Mouse (Mus musculus) granulocyte monocyte progenitor cell, adult 5-6 weeks (primary cell): ENCODE data around the gene Pdik1l. TPM values are rescaled to one million over a fixed set of nuclear protein-coding genes. Genes with fewer than 3 reads are reported as not detected.
A peak's percentile ranks its signal among the peaks of the same experiment; 100 is the strongest.
"Not testable (repeated sequence)": the region's sequence is repeated elsewhere in the genome, so short reads cannot be mapped to it uniquely, and the experiment has no call there.

Experiments used
- ATAC-seq: replicated peaks from 2 replicates; pipeline ENCODE4 v1.8.0; 2016; ENCODE audit warnings: mild to moderate bottlenecking, moderate TSS enrichment, inconsistent platforms; ENCODE audit not compliant: poor library complexity, severe bottlenecking
- total RNA-seq, 2 experiments: library from RNA; stranded (forward) in 1 of 2; stranded (reverse) in 1 of 2; fragments of 200-712, 200-1000 nt in 1 of 2; fragments of >200 nt in 1 of 2; fragmentation: Nextera tagmentation in 1 of 2; gene quantifications; 2 replicates each; pipeline ENCODE4 v1.2.3; 2014 to 2017

Pdik1l gene
- total RNA-seq, 2 experiments from 2014 or later: 18.5 to 41.7 TPM

DNA sequence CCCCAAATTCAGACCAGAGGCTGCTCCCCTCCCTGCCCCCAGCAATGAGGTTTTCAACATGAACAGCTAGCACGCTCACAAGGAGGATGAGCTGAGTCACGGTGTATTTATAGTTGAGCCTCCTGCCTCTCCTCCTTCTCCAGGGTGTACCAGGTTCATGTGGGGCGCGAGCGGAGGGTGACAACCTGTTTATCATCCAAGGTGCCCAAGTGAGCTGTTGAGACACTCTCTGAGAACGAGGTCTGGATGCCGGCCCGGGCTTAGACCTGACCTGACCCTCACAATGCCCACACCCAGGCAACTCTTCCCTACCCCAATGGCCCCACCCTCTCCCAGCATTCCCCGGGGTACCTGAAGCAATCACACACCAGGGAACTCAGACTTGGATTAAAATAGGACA lies 12.6 kb upstream of the Pdik1l start:
- ATAC-seq: peak; percentile 46

DNA sequence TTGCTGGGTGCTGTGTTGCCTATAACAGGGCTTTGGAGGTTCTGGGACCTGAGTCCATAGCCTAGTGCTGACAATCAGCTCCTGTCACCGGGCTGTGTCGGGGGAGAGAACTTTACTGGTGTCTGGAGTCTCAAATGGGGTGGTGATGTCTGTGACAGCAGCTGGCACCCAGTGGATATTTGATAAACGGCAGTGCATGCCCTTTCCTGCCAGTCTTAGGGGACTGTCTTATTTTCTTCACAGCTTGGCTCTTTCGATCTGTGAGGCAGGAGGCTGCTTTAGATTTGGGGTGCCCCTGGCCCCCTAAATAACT lies 11.8 kb upstream of the Pdik1l start:
- ATAC-seq: no peak

DNA sequence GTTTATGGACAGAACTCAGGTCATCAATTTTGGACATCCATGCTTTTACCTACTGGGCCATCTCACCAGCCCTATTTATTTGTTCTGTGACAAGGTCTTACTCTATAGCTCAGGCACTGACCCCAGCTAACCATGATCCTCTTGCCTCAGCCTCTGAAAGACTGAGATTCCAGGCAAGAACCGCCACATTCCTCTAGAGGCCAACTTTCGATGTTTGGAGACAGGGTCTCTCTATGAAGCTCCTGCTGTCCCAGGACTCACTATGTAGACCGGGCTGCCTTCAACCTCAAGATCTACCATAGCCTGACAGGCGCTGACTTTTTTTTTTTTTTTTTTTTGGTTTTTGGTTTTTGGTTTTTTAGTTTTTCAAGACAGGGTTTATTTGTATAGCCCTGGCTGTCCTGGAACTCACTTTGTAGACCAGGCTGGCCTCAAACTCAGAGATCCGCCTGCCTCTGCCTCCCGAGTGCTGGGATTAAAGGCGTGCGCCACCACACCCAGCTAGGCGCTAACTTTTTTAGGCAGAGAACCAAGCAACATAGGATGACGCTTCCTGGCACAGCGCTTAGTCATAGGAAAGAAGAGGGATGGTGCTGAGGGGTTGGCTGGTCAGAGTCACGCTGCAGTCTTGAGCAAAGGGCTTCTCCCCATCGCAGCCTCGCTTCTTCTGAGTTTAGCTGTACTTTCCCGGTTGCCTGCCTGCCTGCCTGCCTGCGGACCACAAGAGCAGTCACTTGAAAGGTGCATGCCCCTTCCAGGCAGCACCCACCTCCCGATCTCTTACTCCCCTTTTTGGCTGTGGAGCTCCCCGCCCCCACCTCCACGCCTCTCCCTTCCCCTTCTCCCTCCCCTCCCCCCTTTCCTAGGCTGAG lies 11.2 kb upstream of the Pdik1l start:
- no peak for ATAC-seq

DNA sequence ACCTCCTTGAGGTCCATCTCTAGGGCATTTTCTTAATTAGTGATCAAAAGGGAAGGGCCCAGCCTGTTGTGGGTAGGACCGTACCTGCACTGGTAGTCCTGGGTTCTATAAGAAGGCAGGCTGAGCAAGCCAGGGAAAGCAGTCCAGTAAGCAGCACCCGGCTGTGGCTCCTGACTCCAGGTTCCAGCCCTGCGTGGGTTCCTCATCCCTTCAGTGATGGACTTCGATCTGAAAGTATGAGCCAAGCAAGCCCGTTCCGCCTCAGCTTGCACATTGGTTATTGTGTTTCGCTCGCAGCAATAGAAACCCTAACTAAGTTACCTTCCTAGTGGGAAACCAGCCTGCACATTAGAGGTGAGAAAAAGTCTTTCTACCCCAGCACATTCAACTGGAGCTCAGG lies 9.7 kb upstream of the Pdik1l start:
- no peak for ATAC-seq

DNA sequence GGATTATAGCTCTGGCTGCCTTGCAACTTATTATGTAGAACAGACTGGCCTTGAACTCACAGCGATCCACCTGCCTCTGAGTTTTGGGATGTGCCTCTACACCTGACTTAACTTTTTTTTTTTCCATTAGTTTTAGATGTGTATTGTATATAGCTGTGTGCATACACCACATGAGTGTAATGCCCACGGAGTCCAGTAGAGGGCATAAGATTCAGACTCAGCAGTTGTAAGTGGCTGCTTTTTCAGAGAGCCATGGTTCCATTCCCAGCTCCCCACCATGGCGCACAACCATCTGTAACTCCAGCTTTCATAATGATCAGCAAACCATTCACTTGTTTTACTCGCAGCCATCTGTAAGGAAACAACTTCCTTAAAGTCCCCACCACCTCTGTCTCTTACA lies 8.8 kb upstream of the Pdik1l start:
- ATAC-seq: no peak

DNA sequence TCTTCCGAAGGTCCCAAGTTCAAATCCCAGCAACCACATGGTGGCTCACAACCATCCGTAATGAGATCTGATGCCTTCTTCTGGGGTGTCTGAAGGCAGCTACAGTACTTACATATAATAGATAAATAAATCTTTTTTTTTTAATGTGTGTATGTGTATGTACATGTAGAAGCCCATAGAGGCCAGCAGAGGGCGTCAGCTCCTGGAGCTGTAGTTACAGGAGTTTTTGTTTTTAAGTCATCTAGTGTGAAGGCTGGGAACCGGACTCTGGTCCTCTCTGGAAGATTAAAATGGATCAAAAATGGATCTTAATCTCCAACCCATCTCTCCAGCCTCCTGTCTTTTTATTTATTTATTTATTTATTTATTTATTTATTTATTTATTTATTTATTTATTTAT lies 8.4 kb upstream of the Pdik1l start:
- ATAC-seq: not testable (repeated sequence)

DNA sequence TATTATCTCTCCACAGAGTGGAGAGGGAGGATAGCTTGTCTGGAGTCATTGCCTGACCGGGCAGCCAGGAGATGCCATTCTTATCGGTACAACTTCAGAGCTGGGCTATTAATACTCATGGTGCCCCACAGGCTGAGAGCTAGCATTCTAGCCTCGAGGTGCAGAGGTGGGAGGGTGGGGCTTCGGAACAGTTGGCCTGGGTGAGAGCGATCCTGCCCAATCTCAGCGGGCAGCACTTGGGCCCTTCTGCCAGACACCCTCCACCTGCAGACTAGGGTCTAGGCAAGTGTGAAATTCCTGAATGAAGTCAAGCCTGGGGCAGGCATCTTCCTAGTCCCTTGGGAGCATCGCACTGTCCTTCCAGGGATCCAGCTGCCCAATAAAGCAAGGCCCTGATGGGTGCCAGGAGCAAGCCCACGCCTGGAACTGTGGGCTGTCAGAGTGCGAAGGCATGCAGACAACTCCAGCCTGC lies 6.0 kb upstream of the Pdik1l start:
- no peak for ATAC-seq

DNA sequence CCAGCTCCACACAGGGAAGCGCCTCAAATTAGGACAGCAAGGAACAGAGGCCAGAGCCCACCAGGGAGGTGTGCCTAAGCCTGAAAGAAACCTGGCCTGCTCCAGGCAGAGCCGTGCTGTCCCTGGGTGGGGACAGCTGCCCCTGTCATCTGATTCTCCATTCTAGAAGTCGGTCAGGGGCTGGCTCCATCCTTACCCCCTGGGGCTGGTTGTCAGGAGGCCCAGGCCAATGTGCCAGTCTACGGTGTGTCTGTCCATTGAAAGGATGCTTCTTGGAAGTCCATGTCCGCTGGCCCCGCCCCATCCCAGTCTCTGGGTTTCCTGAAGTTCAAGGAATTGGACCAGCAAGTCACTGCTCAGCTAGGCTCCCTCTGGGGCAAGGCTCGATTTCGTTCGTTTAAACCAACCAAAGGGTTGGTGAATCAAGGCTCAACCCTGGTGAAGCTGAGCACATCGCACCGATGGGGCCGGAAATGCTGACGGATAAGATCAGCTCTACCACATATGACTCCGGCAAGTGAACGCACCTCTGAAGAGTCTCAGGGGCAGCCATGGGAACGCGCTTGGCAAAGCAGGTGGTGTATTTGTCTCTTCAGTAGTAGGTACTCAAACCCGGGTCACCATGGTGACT lies 5.5 kb upstream of the Pdik1l start:
- no peak for ATAC-seq

DNA sequence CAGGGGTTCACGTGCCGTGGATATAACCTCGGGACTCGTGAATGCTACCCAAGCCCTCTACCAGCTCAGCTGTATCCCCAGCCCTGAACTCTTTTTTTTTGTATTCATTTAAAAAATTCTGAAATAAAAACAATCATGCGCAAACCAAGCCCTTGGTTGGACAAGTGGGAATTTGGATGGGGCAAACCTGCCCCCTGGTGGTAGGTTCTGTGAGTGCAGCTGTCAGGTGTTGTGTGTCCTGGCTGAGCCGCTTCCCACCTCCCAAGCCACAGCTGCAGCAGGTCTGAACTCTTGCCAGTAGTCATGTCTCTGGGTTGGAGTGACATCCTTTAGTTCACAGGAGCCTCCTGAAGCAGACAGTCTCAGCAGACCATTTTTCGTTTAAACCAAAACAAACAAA lies 4.4 kb upstream of the Pdik1l start:
- peak; percentile 31; the same call in 1 of the 2 replicates for ATAC-seq

DNA sequence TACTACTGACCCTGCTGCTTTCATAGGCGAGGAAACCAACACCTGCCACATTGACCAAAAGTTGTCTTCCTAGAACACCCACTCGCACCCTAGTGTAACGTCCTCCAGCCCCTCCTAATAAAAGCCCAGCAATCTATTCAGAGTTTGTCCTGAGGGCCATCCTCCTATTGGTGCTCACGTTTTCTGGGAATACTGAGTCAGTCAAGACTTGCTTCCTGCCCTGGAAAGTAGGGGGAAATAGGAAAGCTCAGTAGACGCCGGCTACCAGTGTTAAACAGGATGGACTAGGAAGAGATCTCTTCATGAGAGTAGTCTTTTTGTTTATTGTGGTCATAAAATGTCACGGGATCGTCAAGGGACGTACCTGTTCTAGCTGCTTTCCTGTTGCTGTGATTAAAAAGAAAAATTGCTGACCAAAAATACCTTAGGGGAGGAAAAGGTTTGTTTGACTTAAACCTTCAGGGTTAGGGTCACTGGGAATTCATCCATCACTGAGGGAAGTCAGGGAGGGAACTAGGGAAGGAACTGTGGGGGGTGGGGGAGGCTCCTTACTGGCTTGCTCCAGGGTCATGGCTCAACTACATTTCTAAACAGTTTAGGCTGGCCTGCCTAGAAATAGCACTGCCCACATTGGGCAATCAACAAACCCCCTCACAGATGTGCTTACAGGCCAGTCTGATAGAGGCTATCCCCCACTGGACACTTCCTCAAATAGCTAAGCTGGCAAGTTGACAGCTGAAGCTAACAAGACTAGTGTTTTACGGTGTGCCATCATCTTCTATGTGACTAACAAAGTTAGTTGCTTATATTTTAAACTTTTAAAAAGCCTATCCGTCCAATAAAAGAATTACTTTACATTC lies 932 bp upstream of the Pdik1l start:
- peak; percentile 71 for ATAC-seq

DNA sequence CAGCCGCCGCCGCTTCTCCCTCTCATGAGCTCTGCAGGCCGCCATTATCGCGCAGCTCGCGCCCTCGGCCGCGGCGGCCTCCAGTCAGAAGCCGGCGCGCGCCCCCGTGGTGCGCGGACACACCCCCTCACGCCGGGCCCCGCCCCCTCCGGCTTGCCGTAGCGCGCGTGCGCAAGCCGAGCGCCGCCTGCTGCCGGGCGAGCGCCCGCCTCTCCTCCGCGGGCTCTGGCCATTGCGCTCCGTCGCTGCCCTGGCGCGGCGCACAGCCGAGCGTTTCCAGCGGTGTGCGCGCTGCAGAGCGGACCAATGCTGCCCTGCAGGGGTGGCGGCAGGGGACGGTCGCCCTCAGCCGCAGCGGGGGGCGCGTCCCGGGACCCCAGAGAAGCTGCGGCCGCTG lies 529 bp downstream of the Pdik1l start:
- peak; percentile 63 for ATAC-seq

DNA sequence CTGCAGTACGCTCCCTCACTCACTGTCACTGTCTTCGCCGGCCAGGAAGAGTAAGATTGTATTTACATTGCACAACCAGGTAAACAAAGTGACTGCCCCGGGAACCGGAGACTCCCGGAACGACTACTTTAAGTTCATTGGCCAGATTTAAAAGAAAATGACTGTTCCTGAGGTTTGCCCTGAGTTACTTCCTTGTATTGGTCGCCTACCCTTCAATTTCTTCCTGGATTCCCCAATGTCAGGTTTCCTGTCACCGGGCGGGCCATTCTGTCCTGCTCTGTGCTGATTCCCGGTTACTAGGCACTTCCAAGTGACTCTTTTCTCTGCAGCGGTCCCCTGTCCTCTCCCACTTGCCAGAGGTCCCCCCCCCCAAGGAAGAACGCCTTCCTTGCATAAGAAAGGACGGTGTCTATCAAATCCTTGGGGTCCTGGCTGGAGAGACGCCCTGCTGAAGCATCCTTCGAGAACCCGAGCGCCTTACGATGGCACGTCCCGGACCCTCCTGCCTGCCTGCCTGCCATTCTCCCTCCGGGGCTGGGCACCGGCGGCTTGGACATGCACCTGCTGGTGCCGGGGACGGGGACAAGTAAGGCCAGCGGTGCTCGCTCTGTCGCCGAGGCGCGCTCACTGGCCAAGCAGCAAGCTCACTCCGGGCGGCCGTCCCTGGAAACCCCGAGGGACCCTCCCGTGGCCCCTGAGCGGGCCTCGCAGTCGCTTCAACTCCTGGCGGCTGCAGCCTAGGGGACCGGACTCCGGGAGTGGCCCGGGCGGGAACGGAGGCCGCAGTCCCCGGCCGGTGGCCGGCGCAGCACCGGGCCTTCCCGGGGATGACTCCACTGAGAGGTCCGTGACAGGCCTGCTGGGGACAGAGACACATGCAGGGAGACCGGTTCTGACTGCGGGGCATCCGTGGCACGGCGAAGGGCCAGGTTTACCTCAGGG lies 1.2 kb downstream of the Pdik1l start:
- peak; percentile 23 for ATAC-seq

DNA sequence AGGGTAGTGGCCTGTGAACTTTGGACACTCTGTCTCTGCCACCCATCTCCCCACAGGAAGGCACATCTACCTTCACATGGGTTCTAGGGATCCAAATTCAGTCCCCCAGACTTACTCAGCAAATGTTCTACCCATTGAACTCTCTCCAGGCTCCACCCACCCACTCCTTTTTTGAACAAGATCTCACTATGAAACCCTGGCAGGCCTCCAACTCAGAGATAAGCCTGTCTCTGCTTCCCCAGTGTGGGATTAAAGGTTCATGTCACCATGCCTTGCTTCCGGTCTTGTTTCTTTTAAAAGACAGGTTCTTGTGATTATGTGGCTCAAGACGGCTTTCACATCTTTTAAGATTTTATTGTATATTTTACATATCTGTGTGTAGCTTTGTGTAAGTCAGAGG lies 2.8 kb downstream of the Pdik1l start:
- ATAC-seq: no peak

DNA sequence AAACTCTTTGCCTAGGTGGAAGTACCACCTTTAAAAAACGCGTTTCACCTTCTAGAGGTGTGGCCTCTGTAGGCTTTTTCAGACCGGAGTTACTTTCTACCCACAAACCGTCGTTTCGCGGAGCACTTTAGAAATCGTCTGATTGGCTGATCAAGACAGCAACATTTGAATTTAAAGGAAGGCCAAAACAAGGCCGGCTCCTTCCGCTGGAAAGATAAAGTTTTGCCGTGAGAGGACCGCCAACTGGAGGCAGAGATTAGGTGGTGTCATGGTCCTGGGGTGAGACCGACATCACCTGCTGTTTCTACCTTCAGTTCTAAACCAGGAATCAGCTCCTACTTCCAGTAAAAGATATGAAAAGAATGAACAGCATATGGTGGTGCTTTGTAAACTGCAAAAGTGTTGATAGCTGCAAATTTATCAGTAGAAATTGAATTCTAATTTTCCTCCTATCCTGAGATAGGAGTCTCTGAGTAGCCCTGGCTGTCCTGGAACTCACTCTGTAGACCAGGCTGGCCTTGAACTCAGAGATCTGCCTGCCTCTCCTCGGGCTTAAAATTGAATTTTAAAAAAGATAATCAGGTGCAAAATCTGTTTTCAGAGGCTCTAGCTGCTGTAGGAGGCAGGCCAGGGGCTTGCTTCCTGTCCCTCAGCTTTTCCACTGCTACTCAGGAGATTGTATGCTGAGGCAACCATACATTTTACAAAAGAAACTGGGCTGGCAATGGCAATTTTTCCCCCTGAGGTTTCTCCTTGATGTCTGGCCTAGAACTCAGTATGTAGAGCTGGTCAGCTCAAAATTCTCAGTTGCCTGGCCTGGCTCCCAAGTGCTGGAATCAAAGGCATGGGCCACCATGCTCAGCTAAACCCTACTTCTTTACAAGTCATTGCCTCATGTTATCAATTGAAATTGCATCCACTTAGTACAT lies 14.0 kb downstream of the Pdik1l start:
- ATAC-seq: peak; percentile 66

DNA sequence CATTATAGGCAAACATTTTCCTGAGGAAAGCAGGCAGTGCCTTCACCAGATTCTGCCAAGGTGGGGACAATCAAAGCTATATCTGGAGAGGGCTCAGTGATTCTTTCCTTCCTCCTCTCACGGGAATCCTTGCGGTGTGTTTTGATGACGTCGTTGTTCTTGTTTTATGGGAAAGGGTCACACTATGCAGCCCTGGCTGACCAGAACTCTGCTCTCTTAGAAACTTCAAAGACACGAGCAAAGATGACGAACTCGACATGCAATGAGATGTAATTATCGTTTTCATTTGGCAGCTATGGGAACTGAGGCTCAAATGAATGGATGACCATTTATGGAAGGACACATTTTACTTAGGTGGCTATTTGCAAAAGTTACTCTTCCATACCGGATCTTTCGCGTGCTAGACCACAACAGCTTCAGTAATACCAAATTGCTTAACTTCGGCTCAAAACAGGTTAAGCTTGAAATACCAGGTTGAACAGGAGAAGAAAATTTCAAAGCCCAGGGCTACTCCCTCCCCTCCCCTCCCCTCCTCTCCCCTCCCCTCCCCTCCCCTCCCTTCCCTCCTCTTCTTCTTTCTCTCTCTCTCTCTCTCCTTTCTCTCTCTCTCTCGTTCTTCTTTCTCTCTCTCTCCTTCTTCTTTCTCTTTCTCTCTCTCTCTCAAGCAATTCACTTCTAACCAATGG lies 14.8 kb downstream of the Pdik1l start:
- ATAC-seq: peak; percentile 42; the same call in 1 of the 2 replicates

DNA sequence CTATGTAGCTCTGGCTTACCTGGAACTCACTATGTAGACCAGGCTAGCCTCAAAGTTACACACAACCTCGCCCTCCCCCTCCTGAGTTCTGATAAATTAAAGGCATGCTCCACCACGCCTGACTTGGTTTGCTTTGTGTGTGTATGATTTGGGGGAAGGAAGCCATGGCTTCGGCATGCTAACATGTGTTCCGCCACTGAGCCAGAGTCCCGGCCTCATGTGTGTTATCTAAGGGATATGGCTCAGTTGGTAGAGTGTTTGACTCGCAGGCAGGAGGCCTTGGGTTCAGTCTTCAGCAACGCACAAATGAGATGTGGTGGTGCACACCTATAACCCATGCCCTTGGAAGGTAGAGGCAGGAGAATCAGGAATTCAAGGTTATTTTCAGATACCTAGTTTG lies 15.7 kb downstream of the Pdik1l start:
- no peak for ATAC-seq

DNA sequence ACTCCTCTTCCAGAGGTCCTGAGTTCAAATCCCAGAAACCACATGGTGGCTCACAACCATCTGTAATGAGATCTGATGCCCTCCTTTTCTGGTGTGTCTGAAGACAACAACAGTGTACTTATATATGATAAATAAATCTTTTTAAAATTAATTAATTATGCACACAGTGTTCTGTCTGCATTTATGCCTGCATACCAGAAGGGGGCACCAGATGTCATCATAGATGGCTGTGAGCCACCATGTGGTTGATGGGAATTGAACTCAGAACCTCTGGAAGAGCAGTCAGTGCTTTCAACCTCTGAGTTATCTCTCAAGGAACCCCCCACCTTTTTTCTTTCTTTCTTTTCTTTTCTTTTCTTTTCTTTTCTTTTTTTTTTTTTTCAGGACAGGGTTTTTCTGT lies 18.1 kb downstream of the Pdik1l start:
- ATAC-seq: not testable (repeated sequence)

DNA sequence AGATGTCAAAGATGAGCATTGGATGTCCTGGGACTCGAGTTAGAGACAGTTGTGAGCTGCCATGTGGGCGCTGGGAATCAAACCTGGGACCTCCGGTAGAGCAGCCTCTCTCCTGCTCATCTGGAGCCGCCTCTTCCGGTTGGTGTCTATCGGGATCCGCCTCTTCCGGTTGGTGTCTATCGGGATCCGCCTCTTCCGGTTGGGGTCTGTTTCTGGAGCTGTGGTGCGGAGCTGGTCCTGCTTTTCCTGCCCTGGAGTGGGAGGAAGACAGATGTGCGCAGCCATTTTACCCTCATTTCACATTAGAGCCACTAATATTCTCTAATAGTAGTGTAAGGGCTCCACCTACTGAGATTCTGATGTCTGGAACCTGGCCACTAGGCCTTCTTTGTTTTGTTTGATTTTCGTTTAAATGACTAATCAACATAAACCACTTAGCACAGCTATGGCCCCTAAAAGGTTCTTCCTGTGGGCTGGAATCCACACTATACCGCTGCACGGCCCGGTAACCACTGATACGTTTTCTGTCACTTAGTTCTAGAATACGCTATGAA lies 19.5 kb downstream of the Pdik1l start:
- no peak for ATAC-seq
